Mouse (Mus musculus): ENCODE results near the gene Gm10775. TPM values are rescaled to one million over a fixed set of nuclear protein-coding genes. Genes with fewer than 3 reads are reported as not detected.

Gene Gm10775
- total RNA-seq (2022), result under 1 TPM in 2 of 4 experiments, not detected in 2; 0.31 to 0.36 TPM

DNA sequence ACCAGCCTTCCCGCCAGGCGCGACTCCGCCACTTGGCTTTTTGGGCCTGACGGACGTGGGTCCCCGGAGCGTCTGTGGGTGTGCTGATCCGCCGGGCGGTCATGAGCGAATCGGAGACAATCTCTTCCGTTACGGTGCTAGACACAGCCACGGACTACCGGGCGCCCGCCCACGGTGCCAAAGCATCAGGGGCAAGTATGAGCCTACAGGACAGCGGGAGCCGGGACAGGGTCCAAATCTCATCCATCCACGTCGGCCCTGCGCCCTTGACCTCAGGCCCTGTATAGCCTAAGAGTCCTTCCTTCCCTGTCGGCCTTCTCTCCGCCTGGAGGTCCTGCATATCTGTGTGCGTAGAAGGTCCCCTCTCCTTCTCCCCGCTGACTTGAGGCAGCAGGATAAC is at the start of gene Gm10775:
Gene Gm10775, plus strand, starts transcription at position 301 of the 400 bp plus-strand sequence.
- no peak for DNase-seq (ENCODE audit: low spot score in 2 of 2)

DNA sequence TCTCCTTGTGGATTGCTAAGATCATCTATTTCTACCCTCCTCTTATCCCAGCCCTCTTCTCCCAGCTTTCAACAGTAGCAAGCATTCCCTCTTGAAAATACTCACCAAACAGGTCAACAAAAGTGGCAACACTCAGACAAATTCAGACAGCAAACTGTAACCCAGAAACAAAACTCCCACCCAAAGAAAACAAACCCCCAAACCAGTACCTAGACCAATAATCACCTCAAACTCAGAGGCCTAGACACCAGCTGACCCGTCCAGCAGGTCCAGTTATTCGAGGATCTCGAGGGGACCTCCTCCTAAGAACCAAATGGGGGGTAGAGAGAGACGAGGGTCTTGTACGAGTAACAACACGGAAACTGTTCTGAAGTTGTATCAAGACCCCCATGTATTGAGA is 33.4 kb upstream of the Gm10775 start:
- no peak for DNase-seq (ENCODE audit: low spot score in 2 of 2)

DNA sequence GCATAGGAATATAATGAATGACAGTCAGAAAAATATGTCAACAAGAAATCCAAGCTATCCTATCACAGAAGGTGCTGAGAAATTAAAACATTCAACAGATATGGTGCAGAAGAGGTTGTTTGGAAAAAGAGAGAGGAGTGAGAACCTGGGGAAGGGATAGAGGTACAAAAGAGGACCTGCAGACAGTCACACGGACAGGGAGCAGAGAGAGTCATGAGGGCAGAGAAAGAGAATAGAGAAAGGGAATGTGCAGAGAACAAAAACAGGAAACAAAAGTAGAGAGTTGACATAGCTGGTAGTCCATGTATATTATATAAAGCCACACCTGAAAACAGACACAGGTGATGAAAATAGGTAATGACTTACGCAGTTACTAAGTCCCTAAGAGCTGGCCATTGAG is 32.7 kb upstream of the Gm10775 start:
- no peak for DNase-seq (ENCODE audit: low spot score in 2 of 2)

DNA sequence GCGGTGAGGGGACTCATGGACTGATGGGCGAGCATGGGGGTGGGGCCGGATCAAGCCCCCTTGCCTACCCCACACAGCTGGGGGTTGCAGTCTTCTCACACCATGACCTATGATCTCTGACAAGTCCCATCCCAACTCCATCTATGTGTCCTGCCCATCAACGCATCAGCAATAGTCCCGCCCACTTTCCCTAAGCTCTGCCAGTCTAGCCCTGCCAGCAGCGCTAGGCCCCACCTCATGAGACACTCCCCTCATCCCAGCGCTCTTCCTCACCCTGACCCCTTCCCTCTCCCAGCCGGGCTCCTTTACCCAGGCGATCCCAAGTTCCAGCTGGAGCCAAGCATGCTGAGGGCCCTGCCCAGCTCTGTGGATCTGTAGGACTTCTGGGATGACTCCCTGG is 22.1 kb upstream of the Gm10775 start:
- DNase-seq (ENCODE audit: low spot score in 2 of 2), result no peak

DNA sequence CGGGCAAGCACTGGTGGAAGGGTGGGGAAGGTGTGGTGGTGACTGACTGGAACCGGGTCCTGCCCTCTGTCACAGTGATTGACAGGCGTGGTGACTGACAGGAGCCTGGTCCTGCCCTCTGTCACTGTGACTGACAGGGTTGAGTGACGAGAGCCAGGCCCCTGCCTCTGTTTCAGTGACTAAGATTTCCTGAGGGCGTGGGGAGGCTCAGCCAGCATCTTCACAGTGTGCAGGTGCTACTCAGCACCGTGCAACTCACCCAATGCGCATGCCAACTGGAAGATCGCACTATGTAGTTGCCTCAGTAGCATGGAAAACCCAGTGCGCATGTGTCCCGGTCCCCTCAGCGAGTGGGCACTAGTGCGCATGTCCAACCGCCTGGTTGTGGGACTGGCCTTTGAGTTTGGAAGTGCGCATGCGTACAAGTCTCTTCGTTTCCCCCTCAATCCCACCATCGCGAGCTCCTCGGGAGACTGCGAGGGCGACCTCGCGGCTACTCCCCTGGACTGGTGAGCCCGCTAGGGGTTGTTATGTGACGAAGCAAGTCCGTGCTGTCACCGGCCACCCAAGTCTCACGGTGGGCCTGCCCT is 18.7 kb upstream of the Gm10775 start:
- DNase-seq (ENCODE audit: low spot score in 2 of 2), result peak; percentile 97 to 98

DNA sequence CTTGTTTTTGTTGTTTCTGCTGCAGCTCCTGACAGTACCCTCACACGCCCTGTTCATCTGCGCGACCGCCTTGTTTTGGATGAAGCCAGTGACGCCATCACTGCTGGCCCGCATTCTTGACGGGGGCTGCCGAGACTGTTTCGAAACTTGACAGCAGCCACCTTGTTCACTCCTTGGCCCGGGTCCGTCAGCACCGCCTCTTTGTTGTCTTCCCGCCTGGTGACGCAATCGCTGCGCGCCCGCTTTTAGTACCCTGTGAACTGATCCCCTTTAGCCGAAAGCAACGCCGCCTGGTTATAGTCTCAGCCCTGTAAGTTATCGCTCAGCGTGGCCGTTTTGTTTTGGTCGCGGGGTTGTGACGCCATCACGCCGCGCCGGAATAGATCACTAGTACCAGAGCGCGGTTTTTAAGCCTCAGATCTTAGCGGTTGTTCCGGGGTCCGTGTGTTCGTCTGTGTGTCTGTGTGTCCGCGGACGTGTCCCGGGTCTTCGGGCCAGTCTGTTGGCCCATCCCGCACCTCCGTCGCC is 18.2 kb upstream of the Gm10775 start:
- DNase-seq (ENCODE audit: low spot score in 2 of 2), result peak; percentile 96

DNA sequence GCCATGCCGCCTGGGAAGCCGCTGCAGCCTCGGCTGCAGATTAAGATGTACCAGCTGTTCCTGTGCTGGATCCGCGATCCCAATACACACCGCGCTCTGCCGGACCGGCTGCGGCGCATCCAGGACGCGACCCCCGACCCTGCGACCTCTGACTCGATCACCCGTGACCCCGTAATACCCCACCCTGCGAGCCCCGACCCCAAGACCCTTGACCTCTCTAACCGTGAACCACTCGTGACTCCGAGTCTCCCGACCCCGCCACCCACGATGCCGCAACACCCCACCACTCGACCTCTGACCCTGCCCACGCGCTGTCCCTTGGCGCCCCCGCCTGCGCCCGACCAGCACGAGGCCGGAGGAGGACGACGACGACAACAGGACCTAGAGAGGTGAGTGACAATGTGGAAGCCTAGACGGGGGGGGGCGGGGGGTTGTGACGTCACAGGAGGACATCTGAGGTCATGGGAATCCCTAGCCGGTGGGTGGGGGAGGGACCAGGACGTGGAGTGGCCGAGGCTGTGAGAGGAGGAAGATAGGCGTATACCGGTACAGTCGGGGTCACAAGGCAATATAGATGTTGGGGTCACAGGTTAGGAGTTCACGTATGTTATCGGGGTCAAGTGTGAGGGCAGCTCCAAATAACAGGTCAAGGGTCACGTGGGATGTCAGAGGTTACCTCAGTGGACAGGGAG is 17.6 kb upstream of the Gm10775 start:
- no peak for DNase-seq (ENCODE audit: low spot score in 2 of 2)

DNA sequence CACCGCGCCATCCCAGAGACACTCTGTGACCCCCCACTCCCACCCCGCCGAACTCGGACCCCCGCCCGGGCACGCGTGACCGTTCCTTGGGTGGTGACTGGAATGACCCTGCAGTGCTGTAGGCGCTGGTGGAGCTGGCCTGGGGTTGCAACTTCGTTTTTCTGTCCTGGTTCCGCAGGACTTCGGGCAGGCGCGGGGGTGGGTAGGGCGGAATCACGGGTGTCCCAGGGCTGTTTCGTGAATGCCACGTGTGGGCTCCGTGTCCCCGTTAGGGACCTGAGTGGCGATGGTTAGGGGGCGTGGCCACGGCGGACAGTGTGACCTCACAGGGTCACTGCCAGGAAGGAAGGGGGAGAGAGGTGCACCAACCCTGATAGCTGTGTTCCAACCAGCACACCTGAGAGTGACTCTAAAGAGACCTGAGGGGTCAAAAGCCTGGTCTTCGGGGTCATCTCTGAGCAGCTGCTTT is 17.0 kb upstream of the Gm10775 start:
- no peak for DNase-seq (ENCODE audit: low spot score in 2 of 2)

DNA sequence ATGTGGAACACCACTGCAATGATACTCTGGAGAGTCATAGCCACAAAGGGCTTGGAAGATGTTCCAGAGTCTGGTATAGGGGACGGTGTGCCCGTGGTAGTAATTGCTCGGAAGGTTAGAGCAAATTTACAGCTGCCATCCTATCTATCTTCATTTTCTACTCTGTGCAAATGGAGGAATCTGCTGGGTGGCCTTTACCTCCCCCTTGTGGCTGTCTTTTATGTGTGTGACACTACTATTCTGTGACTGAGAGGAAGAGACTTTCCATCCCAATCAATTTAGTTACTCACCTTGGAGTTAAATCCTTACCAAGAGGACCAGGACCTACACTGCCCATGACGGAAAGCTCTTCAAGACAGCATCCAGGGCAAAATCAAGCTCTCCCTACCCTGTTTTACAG is 16.1 kb upstream of the Gm10775 start:
- no peak for DNase-seq (ENCODE audit: low spot score in 2 of 2)

DNA sequence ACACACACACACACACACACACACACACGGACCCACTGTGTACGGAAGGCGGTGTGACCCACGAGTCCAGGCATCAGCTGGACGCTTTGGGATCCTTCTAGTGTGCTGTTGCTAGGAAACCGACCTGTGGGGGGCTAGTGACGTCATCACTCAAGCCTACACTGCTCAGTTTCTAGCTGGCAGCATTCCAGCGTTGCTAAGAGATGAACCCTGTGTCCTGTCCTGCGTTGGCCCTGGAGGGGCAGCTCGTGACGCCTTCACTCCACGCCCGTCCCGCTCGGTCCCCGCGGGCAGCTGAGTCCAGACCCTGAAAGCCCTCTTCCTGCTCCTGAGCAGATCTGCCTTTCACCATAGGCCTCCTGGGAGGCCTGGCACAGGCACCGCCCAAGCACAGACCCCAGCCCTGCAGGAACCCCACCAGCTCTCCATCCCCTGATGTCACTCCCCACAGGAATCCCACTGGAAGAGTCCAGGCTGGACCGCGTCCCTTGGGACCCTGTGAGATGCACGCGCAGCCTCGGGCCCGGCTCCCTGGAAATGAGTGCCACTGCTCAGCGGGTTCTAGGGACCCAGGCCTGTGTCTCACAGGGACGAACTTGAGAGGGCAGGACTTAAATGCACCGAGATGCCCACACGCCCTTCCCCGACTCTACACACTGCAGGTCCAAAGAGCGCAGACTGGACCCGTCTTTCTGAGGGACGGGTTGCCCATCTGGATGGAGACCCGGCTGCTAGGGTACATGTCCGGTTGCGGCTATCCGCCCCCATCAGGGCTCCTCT is 974 bp upstream of the Gm10775 start:
- DNase-seq (ENCODE audit: low spot score in 2 of 2), result peak; percentile 81 to 82

DNA sequence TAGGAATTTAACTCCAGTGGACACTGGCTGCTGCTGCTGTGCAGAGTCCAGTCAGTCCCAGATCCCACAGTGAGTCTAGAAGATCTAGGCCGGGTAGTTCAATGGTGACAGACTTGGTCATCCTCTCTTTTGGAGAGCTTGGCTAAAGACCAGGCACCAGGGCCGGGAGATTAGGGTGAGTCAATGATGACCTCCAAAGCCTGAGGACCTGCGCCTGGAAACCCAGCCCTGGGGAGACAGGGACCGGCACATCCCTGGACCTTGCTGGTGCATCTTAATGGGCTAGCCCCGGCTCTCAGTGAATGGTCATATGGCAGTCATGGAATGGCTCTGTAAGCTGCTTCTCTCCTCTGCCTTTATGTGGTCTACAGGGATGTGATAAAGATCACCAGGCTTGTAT is 2.7 kb downstream of the Gm10775 start:
- DNase-seq (ENCODE audit: low spot score in 2 of 2), result no peak

DNA sequence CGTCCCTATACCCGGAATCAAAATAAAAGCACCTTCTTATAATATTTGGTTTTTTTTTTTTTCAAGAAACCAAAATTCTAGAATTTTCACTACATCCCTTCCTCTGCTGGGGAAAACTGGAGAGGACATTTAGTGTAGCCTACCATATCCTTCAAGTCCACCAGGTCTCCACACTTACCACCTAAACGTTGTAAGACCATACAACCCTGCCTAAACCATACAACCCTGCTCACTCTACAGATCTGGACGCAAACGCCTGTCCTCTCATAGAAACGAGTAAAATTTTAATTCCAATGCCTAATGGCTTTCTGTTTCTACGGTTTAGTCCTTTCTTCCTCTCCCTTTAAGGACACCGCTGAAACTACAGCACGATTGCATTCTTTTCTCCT is 18.6 kb downstream of the Gm10775 start:
- DNase-seq (ENCODE audit: low spot score in 2 of 2), result no peak

DNA sequence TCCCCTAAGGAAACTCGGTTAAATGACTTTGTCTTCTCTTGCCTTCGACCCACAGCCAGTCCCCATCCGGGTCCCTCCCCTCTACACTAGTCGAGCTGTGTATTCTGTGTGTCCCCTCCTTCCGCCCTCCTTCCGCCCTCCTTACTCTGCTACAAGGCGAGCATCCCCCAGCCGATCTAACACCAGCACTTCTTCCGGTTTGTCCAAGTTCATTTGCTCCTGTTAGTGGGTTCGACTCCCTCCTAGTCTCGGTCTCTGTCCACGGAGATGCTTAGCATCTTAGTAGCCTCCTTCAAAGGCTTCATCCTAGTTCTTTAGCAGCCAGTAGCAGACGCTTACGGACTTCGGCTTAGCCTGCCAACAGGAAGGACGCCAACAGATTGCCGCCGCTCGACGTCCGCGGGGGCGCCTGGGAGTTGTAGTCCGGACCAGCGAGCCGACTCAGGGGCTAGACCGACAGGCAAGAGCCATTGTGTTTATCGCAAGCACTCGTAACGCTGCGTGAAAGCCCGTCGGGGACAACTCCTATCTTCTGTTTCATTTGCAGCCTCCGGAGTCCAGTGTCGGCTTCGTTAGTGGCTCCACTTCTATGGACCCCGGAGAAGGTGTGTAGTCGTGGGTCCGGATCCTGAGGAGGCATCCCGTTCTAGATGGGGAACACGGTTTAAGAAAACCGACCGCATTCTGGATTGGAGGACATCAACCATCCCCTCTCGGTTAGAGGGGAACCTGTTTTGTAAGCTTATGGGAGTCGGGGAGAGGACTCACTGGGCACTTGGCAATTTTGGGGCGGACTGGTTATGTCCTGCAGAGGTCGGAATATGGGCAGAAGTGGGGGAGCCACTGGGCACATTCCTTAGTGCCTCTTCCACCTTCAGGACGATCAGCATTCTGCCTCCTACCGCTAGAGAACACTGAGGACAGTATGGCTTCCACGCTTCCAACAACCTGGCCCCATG is 19.3 kb downstream of the Gm10775 start, which contains the start of gene Zfp369:
Gene Zfp369, plus strand, starts transcription at position 432 of the 959 bp plus-strand sequence.
- DNase-seq (ENCODE audit: low spot score in 2 of 2), result peak; percentile 91 to 96

DNA sequence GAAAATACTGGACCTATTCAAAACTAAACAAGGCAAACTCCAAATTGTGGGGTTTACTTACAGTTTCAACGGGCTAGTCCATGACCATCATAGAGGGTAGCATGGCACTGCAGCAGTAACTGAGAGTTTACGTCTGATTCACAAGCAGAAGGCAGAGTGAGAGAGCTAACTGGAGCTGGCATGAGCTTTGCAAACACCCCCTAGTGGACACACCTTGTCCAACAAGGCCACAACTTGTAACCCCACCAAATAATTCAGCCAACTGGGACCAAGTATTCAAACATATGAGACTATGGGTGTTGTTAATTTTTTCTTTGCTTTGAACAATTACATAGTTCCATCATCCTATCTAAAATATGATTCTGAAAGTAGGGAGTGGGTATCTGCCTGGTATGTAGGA is 27.4 kb downstream of the Gm10775 start:
- DNase-seq (ENCODE audit: low spot score in 2 of 2), result no peak

DNA sequence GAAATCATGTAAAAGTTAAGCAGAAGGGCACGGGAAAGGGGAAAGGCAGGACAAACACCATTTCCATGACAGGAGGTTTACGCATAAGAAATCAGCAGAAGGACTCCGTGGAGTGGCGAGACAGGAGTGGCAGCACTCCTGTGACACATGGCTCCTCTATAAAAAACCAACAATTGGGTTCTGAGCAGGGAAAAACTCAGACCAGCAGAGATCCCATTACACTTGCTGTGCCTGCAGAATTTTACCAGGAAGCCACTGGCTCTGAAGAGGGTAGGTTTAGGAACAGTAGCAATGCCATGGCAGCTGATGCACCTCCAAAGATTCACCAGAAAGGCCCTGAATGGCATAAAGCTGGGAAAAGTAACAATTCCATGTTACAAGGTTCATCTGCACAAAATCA is 37.0 kb downstream of the Gm10775 start:
- no peak for DNase-seq (ENCODE audit: low spot score in 2 of 2)

Other genes with a start within 250 kb of the Gm10775 start
- not detected for gene Spata31d1c, start 226.5 kb upstream of the Gm10775 start, total RNA-seq (2022)
- not detected for gene Prss47, start 206.8 kb upstream of the Gm10775 start, total RNA-seq (2022)
- gene Mfsd14b, start 146.6 kb upstream of the Gm10775 start, total RNA-seq (2022), result 10 to 100 TPM; 37.1 to 48.9 (median 43.6) TPM
- not detected for gene Olfr465-ps1, start 121.5 kb upstream of the Gm10775 start, total RNA-seq (2022)
- not detected for gene Olfr466, start 109.3 kb upstream of the Gm10775 start, total RNA-seq (2022)
- gene Nlrp4f, start 53.6 kb upstream of the Gm10775 start, total RNA-seq (2022), result under 1 TPM in 2 of 4 experiments, not detected in 2; 0.17 to 0.18 TPM
- 10 to 100 TPM; 57.7 to 76.2 (median 66.0) TPM for gene Zfp369, start 19.3 kb downstream of the Gm10775 start, total RNA-seq (2022)